Mouse (Mus musculus) gastrocnemius, postnatal 10 days (tissue): ENCODE results near the gene Dop1a. TPM values are rescaled to one million over a fixed set of nuclear protein-coding genes. Genes with fewer than 3 reads are reported as not detected.
A peak's percentile ranks its signal among the peaks of the same experiment; 100 is the strongest.

Experiments
- DNase-seq: peaks from one replicate; pipeline ENCODE4 v3.0.0; 2021; ENCODE audit warnings: mixed read lengths
- total RNA-seq, 2 experiments: library from RNA; stranded (reverse); gene quantifications; 2 replicates each; pipeline ENCODE4 v1.2.3; 2021

Gene Dop1a
- total RNA-seq, 2 experiments from 2014 or later = 12.5 to 19.5 TPM

- DNase-seq = no peak
Measured at GRCm38 (mm10) chr9:86499083-86499482, 32.1 kb downstream of the Dop1a start.

DNA sequence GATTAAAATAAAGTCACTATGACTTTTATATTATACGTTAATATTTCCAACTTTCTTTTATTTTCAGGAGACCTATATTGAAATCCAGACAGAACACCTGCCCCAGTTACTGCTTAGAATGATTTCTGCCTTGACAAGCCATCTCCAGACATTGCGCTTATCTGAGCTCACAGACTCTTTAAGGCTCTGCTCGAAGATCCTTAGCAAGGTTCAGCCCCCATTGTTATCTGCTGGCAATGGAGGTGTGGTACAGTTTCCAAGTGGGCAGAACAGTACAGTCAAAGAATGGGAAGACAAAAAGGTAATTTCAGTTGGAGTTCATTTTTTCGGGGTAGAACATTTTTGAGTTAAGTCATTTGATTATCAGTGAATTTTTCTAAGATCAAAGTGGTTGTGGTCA, 40.5 kb downstream of the Dop1a start:
- no peak for DNase-seq

DNA sequence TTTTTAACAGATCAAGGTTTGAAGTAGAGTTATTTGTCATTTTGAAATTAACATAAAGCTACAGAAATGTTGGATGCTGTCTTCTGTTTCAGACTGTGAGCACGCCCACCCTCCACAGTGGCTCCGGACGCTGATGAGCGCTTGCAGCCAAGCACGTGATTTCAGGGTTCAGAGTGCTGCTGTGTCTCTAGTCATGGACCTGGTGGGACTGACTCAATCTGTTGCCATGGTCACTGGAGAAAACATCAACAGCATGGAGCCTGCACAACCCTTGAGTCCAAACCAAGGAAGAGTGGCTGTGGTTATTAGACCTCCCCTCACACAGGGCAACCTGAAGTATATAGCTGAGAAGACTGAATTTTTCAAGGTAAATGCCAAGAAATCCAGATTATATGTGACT, 46.8 kb downstream of the Dop1a start:
- no peak for DNase-seq

- no peak for DNase-seq
Measured at GRCm38 (mm10) chr9:86514390-86514789, 47.4 kb downstream of the Dop1a start.

DNA sequence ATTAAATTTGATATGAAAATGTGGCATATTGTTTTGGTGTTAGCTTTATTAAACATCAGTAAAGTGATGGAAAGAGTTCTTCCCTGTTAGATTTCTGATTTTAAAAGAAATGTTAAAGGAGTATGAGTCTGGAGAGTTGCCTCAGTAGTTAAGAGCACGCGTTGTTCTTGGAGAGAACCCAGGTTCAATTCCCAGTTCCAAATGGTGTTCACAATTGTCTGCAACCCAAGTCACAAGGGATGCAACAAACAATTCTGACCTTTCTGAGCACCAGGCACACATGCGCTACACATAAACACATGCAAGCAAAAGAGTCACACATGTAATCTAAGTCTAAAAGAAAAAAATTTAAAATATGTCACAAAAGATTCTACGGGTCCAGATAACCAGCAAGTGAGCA, 47.8 kb downstream of the Dop1a start:
- no peak for DNase-seq

GRCm38 (mm10) chr9:86522335-86522734, 55.4 kb downstream of the Dop1a start:
- DNase-seq = no peak

- DNase-seq = no peak
Measured at GRCm38 (mm10) chr9:86525600-86525999, 58.6 kb downstream of the Dop1a start.

DNA sequence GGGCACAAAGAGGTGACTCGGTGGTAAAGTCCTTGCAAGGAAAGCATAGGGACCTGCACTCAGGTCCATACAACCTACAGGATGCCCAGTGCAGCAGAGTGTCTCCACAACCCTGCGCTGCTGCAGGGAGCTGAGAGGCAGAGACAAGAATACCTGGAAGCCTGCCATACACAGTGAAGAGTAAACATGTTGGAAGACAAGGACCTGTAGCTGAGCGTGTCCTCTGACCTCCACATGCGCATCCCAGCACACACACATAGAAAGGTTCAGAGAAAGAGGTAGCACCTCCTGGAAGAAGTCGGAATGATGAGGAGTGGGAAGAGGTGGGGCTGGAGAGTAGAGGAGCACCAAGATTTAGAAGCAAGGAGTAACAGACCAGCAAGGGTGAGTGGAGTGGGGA, 67.1 kb downstream of the Dop1a start:
- DNase-seq = no peak

DNA sequence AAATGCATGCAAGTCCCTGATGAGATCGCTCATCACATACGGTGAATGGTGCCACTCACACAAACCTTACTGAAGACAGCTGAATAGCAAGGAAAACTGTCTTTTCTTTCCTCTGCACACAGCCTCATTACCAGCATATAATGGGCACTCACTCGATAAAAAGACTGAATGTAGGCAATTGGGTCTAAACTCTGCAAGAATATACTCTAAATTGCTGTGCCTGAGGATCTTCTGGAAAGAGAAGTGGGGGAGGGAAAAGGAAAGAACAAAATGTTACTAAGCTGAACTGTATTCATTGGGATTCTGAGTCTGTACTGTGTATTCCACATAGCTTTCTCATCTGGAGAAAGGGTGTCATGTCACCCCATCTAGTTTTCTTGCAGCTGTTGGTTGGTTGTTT, 76.5 kb downstream of the Dop1a start:
- no peak for DNase-seq

GRCm38 (mm10) chr9:86544559-86544958, 77.6 kb downstream of the Dop1a start:
- no peak for DNase-seq

GRCm38 (mm10) chr9:86549637-86550162, 82.7 kb downstream of the Dop1a start:
- DNase-seq = no peak

DNA sequence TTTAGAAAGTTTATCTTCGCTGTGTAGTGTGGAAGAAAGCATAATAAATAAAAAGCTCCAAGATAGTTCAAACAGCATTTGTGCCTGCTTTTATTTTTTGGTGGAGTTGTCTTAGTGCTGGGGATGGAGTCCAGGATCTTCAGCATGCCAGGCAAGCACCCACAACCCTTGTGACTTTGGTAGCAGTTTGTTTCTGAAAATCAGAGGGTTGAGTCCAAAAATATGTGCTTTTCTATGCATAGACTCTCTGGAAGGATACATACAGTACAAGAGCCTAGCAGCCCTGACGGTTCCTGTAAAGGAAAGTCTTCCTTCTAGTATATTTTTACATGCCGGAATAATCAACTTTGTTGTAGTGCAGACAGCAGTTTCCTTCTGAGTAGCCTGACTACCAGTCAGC, 83.8 kb downstream of the Dop1a start:
- no peak for DNase-seq

- DNase-seq = no peak
Measured at GRCm38 (mm10) chr9:86553886-86554285, 86.9 kb downstream of the Dop1a start.

GRCm38 (mm10) chr9:86554641-86555040, 87.7 kb downstream of the Dop1a start:
- DNase-seq = no peak

DNA sequence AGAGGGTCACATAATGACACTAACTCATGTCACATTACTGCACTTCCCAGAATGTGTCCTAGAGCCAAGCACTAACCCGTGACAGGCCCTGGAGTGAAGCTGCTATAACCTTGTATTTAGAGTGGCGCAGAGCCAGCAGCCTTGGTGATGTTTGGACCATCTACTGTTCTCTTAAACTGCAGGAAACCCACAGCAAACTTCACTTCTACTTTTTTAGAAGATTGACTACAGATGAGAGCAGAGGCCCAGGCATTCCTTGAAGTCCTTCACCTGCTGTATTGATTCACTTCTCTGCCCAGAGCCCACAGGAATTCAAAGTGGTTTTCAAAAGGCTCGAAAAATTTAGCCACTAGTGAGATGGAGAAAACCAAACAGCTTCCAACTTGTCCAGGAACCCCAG, 93.6 kb downstream of the Dop1a start:
- DNase-seq = no peak

DNA sequence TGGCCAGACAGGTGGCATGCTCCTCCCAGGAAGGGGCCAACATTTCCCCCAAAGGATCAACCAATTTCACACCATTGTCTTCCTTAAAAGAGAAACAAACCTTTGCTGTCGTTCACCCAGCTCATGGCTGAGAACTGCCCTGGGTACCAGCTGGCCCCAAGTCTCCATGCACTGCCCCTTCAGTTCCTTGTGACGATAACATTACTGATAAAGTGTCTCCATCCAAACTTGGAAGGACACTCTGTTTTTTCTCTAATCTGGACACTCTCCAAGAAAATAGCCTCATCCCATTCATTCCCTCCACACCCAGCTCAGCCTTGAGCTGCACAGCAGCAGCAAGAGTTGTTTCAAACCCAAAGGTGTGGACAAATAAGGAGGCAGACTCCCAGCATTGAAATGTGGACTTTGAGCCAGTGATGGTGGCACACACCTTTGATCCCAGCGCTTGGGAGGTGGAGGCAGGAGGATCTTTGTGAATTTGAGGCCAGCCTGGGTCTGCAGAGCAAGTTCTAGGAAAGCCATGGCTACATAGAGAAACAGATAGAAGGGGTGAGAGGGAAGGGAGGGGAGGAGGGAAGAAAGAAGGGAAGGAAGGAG, 102.5 kb downstream of the Dop1a start:
- DNase-seq = no peak

- DNase-seq = no peak
Measured at GRCm38 (mm10) chr9:86570261-86570890, 103.4 kb downstream of the Dop1a start.

GRCm38 (mm10) chr9:86570946-86571345, 104.0 kb downstream of the Dop1a start:
- DNase-seq = no peak

DNA sequence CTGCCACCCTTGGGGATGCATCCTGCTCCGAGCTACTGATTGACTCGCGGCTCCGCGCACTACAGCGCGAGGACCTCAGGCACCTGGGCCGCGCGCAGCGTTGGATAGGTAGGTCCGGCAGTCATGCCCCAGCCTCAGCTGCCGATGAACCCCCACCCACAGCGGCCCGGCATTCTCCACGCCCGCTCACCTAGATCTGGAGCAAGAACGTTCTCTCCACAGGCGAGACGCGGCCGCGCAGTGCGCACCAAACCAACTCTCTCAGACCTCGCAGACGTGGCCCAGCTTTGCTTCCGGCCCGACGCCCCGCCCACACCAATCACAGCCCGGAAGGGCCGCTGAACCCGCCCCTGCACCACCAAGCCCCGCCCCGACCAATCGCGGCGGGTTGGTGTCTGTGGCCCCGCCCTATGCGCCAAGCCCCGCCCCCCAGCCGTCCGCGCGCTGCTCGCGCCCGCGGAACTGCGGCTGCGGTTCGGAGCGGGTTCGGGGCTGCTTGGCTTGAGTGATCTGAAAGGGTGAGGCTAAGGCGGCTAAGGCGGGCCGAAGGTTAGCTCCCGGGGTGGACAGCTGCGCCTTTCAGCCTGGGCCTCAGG, 104.7 kb downstream of the Dop1a start, which contains the start of the genes Pgm3 and Rwdd2a:
Gene Pgm3 (minus strand): TSS at position 303 of the 596 bp plus-strand sequence.
Gene Rwdd2a (plus strand): TSS at position 452 of the 596 bp plus-strand sequence.
- DNase-seq = peak; percentile 98

DNA sequence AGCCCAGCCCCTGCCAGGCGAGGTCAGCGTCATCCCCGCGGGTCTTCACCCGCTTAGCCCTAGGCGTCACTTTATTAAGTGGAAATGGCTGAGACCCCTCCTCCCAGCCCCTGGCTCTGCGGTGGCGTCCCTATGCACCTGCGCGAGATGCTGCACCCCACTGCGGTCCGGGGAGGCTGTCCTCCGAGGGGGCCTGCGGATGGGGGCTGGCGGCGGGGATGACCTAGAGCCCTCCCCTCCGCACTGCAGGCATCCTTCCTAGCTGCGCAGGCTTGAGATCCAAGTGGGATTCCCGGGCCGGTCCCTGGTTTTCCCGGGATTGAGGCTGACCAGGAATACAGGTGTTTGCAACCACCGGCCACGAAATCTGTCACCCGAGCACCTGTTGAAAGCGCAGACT, 105.2 kb downstream of the Dop1a start:
- no peak for DNase-seq

- DNase-seq = peak; percentile 76
Measured at GRCm38 (mm10) chr9:86572636-86573291, 105.8 kb downstream of the Dop1a start.

DNA sequence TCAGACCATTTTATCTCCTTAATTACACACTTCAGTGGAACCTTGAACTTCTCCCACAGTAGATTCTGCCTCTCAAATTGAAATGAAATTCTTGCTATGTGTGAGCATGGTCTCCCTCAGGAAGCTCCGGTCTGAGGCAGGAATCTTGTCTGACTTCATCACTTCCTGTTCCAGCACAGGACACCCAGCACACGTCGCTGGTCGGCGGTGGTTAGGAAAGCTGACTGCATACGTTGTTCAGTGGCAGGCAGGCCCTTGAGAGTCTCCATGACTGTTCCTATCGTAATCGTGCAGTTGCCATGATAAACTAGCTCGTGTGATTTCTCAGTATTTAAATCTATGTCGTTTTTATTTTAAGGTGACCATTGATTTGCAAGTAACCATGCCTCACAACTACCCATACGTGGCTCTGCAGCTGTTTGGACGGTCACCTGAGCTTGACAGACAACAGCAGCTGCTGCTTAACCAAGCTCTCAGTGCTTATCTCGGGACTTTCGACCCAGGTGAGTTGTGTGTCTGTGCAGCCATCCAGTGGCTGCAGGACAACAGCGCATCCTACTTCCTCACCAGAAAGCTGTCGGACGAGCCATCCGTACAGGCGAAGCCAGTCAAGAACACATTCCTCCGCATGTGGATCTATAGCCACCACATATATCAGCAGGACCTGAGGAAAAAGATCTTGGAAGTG, 106.8 kb downstream of the Dop1a start:
- no peak for DNase-seq
